ENCODE assay signal across 9 mouse cellular contexts in the genomic region with DNA sequence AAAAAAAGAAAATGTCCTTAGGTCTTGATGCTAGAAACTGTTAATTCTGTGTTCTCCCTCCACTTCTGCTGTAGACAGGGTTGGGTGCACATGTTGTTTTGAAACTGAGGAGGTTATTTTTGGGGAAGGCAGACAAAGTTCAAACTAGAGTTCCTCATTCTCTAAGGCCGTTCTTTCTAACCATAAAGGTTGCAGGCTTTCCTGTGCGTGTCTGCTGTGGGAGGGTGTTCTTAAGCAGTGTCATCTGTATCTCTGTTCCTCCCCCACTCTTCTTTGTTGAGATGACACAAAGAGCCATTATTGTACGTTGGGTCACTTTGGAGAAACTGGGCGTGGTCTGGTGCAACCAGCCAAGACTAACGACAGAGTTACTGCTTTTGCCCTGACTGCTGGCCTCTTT.
DNase-seq lines count a peak whose midpoint lies in the region; ATAC-seq lines count a peak whose summit lies in the region.
"Had no signal": no experiment of that assay in that cellular context is flagged by ENCODE, and none has a peak within 500 bp of the region (broad histone marks: within the 10 kb centered on the region; RNA-seq: fewer than 3 reads in every experiment).

No protein-coding gene starts in this region.

- no peak for ATAC-seq in cerebellum, adult (ENCODE audit: insufficient number of reproducible peaks, low FRiP score, low TSS enrichment)
- ATAC-seq in CD4-positive, CD25-positive, alpha-beta regulatory T cell, adult 4 months = no peak

- peak; percentile 90 for DNase-seq in heart, adult 11 months
- no peak for DNase-seq in heart, postnatal 4 days
- DNase-seq in retina, postnatal 1 day = peak; percentile 9
- no peak for DNase-seq in retina, embryonic 14.5 days (ENCODE audit: low spot score)
- peak; percentile 3 for DNase-seq in lung, postnatal 10 days
- DNase-seq in telencephalon, adult 2 months (ENCODE audit: low read depth, low spot score) = peak; percentile 29
- DNase-seq: cerebellum, adult 11-12 months had no signal

Comparison
In these comparisons a context has a peak if more than half of its experiments do, and no peak if none do; other contexts are left out.
1. DNase-seq: peak in heart, adult 11 months (single experiment), retina, postnatal 1 day (single experiment), lung, postnatal 10 days (single experiment) and telencephalon, adult 2 months (single experiment); none in heart, postnatal 4 days (single experiment) and retina, embryonic 14.5 days (single experiment).